Mouse (Mus musculus) 3134 (cell line): ENCODE measurements around the gene Zbtb8a.
A peak's percentile ranks its signal among the peaks of the same experiment; 100 is the strongest.

Source experiments
- DNase-seq: peaks from one replicate; pipeline ENCODE4 v3.0.0-alpha.2; 2011; ENCODE audit warnings: low spot score; ENCODE audit not compliant: insufficient read length; ENCODE audit errors: extremely low read depth

The Zbtb8a gene

GRCm38 (mm10) chr4:129336291-129336690 is 41.6 kb downstream of the Zbtb8a start:
- DNase-seq, result no peak

- peak; percentile 97 for DNase-seq
Observed at GRCm38 (mm10) chr4:129335216-129336074, 42.5 kb downstream of the Zbtb8a start, which contains the start of the genes Rbbp4 and Zbtb8os. Gene Rbbp4 (minus strand): TSS chr4:129335370. Gene Zbtb8os (plus strand): TSS chr4:129335695.

- DNase-seq, result no peak
Observed at GRCm38 (mm10) chr4:129334677-129335215, 43.2 kb downstream of the Zbtb8a start.

GRCm38 (mm10) chr4:129332846-129333245 is 45.1 kb downstream of the Zbtb8a start:
- DNase-seq, result no peak

- no peak for DNase-seq
Observed at GRCm38 (mm10) chr4:129326191-129326590, 51.7 kb downstream of the Zbtb8a start.

GRCm38 (mm10) chr4:129324756-129325155 is 53.2 kb downstream of the Zbtb8a start:
- DNase-seq, result peak; percentile 62

- no peak for DNase-seq
Observed at GRCm38 (mm10) chr4:129323491-129323890, 54.4 kb downstream of the Zbtb8a start.

GRCm38 (mm10) chr4:129322042-129322441 is 55.9 kb downstream of the Zbtb8a start:
- no peak for DNase-seq

- DNase-seq, result no peak
Observed at GRCm38 (mm10) chr4:129320876-129321275, 57.0 kb downstream of the Zbtb8a start.

GRCm38 (mm10) chr4:129313886-129314285 is 64.0 kb downstream of the Zbtb8a start:
- no peak for DNase-seq

GRCm38 (mm10) chr4:129307936-129308335 is 70.0 kb downstream of the Zbtb8a start:
- no peak for DNase-seq

- DNase-seq, result no peak
Observed at GRCm38 (mm10) chr4:129304306-129304705, 73.6 kb downstream of the Zbtb8a start.

- DNase-seq, result no peak
Observed at GRCm38 (mm10) chr4:129303816-129304215, 74.1 kb downstream of the Zbtb8a start.
